Mouse (Mus musculus) monocyte, adult 2 months (primary cell): ENCODE results near the gene Fgf11.

ENCODE experiments used
- DNase-seq, 2 experiments: peaks; one replicate each; pipeline ENCODE4 v3.0.0; 2022; ENCODE audit warnings: low spot score in 2 of 2, low read depth in 1 of 2

Gene Fgf11

GRCm38 (mm10) chr11:69801379-69801977, at the start of gene Fgf11:
Gene Fgf11, minus strand, starts transcription at chr11:69801857.
- DNase-seq, result no peak

GRCm38 (mm10) chr11:69850754-69851153, 49.1 kb upstream of the Fgf11 start:
- DNase-seq, result no peak

- DNase-seq, result no peak
Observed at GRCm38 (mm10) chr11:69849884-69850283, 48.2 kb upstream of the Fgf11 start.

GRCm38 (mm10) chr11:69849128-69849527, 47.5 kb upstream of the Fgf11 start:
- DNase-seq, result no peak

- DNase-seq, result no peak
Observed at GRCm38 (mm10) chr11:69848021-69848420, 46.4 kb upstream of the Fgf11 start.

- DNase-seq, result no peak
Observed at GRCm38 (mm10) chr11:69846738-69847688, 45.4 kb upstream of the Fgf11 start.

GRCm38 (mm10) chr11:69846198-69846680, 44.6 kb upstream of the Fgf11 start, which contains the start of gene Plscr3:
Gene Plscr3, plus strand, starts transcription at chr11:69846376.
- DNase-seq, result peak; percentile 45 to 81

- DNase-seq, result no peak
Observed at GRCm38 (mm10) chr11:69838714-69839104, 37.1 kb upstream of the Fgf11 start.

GRCm38 (mm10) chr11:69837952-69838713, 36.5 kb upstream of the Fgf11 start, which contains the start of gene Tmem256:
Gene Tmem256, plus strand, starts transcription at chr11:69838514.
- DNase-seq, result peak; percentile 90 to 91

GRCm38 (mm10) chr11:69837604-69837951, 35.9 kb upstream of the Fgf11 start, which contains the start of gene Nlgn2:
Gene Nlgn2, minus strand, starts transcription at chr11:69837784.
- DNase-seq, result no peak

GRCm38 (mm10) chr11:69836703-69837576, 35.3 kb upstream of the Fgf11 start:
- no peak for DNase-seq

- DNase-seq, result no peak
Observed at GRCm38 (mm10) chr11:69835966-69836335, 34.3 kb upstream of the Fgf11 start.

GRCm38 (mm10) chr11:69835326-69835965, 33.8 kb upstream of the Fgf11 start:
- no peak for DNase-seq

- no peak for DNase-seq
Observed at GRCm38 (mm10) chr11:69834001-69834549, 32.4 kb upstream of the Fgf11 start.

GRCm38 (mm10) chr11:69833554-69833953, 31.9 kb upstream of the Fgf11 start:
- DNase-seq, result no peak

GRCm38 (mm10) chr11:69828832-69829231, 27.2 kb upstream of the Fgf11 start:
- no peak for DNase-seq

GRCm38 (mm10) chr11:69823456-69823855, 21.8 kb upstream of the Fgf11 start:
- DNase-seq, result no peak

- DNase-seq, result no peak
Observed at GRCm38 (mm10) chr11:69822080-69822479, 20.4 kb upstream of the Fgf11 start, which contains the start of gene Spem1. Gene Spem1, minus strand, starts transcription at chr11:69822180.

- DNase-seq, result no peak
Observed at GRCm38 (mm10) chr11:69818871-69819270, 17.2 kb upstream of the Fgf11 start.
